Mouse (Mus musculus) layer of hippocampus, adult 8-10 months (tissue): ENCODE measurements at regions not wholly inside any gene's neighbourhood (a gene's known extent, or its start where the extent isn't known, plus 50 kb on each side); places are given as distances from the start of the nearest gene placed in this dataset.
"Not testable (repeated sequence)": the region's sequence is repeated elsewhere in the genome, so short reads cannot be mapped to it uniquely, and the experiment has no call there.

Experiments used
- DNase-seq, 2 experiments: peaks; one replicate each; pipeline ENCODE4 v3.0.0; 2022; ENCODE audit warnings: low spot score in 2 of 2

DNA sequence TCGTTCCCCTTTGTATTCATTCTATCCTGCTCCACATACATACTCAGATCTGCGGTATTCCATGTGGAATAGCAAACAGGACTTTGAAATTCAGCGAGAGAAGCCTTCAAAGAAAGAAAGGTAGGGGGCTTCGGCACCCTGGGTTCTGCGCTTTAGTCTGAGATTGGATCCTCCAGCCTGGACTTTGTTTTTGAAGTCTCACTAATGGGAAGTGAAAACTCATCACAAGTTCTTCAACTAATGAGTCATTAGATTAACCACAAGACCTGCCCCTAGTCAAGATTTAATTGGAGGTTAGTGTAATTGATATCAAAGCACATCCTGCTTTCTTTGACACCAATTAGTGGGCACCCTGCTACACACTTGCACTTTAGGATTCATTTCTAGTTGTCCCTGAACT, 492.5 kb upstream of the Zfp960 start:
- DNase-seq: no peak

DNA sequence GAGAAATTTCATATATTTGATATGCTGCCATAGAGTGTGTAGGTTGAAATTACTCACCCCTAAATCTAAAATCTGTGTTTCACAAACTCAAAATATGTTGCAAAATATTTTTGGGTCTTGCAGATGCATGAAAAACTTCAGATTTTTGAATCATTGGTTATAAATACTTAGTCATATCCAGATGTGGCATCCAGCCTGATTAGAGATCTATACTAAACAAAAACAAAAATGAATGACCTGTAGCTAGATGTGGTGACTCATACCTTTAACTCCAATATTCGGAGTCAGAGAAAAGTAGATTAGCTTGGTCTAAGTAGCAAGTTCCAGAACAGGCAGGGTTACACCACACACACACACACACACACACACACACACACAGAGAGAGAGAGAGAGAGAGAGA, 475.1 kb upstream of the Zfp960 start:
- DNase-seq: no peak

DNA sequence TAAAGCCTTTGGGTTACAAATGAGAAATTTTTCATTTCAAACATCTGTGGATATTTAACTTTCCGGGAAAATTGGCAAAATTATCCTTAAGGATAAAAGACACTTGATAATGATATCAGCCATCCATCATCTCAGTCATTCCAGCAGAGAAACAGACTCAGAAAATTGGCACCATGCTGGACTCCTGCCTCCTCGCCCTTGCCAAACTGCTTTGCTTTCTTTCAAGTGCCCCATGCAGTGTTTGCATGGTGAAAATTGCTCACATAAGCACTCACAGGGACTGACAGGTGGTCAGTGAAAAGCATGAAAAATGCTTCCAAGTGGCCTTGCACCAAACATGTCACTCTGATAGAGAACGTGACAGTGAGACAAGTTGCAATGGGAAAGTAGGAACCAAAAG, 464.2 kb upstream of the Zfp960 start:
- DNase-seq: no peak

DNA sequence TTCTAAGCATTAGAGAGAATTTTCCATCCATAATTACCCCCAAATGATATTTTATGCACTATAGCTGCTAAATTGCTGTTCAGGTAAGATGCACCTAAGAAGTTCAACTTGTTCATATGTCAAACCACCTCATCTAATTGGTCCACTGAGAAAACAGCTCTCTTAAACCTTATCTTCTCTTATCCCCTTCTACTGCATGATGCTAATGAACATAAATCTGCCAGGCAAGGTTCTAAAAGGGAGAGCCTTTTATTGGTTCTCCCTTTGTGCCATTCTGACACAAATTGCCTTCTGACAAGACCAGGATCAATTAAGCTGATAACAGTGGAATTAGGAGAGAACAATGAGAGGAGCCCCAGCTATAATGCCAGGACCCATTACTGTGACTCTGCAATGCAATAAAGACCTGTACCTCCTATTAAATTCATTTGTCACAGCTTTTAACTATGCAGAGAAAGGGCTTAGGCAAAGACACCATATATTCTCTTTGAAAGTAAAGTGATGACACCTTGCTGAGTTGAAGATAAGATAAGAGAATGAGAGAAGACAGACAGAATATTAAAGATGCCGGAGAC, 451.4 kb upstream of the Zfp960 start:
- no peak for DNase-seq

DNA sequence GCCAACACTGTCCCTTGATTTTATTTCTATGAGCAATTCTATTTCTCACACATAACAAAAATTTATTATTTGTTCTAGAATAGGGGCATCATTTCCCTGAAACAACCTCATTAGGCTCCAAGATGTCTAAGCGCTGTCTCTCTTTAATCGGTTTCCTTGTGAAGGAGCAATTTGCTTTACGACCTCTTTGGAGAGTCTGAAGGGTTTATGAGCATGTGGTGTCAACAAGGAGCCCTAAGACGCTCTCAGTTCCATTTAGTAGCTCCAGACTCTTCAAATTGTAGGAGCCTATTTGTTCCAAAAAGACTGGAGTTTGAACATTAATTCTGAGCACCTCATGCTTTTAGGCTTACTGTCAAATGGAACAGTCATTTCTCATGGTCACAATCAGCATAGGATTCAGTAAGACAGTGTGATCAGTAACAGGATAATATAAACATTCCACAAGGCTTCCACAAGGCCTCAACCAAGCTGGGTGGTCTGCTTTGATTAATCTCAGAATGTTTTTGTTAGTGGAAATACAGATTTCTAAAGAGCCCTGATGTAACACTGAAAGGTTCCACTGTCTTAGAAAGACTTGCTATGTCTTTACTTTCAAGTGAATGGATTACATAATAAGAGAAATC, 441.9 kb upstream of the Zfp960 start:
- DNase-seq: no peak

DNA sequence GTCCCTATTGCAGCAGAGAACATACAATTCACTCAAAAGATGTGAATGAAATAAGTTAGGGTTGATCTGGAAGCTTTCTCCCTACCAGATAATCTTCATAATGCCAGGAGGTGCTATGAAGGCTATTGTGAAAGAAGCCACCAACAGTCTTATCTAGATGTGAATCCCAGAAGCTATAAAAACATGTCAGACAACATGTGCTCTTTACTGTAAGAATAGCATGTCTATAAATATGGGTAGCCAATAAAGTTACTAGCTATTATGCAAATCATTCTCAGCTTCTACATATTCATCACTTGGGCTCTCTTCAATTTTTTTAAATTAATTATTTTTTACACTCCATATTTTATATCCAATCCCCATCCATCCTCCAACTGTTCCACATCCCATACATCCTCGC, 434.1 kb upstream of the Zfp960 start:
- no peak for DNase-seq

DNA sequence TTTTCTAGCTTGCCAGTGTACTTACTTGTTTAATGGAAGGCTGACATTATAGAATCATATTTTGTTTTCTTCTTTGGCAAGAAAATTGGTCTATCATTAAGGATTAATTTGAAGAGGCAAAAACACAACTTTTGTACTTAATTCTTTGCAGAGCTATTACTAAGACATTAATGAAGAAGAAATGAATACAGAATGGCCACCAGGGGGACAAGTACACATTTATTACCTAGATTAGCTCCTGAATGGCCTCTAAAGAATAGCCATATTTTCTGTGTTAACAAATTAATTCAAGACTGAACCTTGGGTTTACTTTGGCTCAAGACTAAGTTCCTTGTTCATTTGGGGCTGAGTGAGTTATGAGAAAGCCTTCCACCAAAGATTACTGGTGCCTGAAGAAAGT, 430.5 kb upstream of the Zfp960 start:
- DNase-seq: no peak

DNA sequence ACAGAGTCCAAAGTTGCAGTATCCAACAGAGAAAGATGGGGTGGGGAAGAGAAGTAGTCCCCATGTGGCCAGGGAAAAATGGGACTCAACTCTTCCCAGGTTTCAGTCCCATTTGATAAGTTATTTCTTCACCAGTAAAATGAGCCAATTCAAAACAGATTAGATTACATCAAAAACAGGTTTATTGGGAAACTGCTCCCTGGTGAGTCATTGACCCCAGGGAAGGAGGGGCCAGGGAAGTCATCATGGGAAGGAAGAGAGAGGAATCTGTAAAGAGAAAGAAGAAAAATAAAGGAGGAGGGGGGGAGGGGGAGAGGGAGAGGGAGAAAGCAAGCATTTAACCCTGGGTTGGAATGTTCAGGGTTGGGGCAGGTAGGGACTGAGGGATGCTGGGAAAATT, 426.4 kb upstream of the Zfp960 start:
- no peak for DNase-seq

DNA sequence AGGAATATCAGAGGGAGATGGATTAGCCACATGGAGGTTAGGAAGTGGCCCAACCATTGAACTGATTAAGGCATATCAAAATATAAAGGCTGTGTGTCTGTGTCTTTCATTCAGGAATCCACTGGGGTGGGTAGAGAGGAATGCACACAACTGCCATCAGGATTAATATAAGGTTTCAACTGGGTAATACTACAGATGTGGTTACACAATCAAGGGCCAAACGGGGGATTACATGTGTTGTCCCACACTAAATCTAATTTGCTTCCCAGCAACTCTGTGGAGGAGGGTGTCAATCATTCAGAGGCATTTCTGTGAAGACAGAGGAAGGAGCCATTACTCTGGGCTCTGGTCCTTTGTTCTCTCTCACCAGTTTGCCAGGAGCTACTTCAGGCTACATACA, 416.0 kb upstream of the Zfp960 start:
- no peak for DNase-seq

DNA sequence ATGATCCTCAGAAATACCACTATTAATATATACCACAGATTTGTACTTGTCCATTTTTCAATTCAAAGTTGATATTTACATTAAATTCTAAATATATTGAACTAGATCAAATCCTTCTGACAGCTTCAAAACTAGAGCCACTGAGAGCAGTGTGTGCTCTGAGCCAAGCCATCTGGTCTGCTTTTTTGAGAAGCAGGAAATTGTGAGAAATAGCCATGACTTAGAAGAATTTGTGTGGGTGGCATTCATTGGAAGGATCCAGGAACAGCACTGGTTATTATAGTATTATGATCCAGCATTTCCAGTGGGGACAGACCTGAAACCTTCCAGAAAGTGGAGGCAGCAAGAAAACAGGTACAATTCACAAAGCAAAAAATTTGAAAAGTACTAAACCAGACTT, 398.7 kb upstream of the Zfp960 start:
- DNase-seq: peak; percentile 3 to 12

DNA sequence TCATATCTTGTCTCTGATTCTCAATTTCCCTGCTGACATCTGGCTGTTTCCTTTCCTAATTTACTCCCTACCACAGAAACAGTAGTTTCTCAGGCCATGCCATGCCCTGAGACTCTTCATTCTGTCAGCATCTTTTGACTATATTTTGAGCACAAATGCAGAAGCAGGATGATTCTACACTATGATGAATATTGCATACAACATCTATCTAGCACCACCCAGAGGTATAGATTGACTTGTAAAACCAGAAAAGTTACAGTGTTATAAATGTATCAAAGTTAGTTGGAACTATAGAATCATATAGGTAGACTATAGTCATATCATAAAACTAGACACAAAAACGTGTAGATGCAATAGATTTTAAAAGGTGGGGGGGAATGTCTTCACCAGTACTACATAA, 396.3 kb upstream of the Zfp960 start:
- no peak for DNase-seq

DNA sequence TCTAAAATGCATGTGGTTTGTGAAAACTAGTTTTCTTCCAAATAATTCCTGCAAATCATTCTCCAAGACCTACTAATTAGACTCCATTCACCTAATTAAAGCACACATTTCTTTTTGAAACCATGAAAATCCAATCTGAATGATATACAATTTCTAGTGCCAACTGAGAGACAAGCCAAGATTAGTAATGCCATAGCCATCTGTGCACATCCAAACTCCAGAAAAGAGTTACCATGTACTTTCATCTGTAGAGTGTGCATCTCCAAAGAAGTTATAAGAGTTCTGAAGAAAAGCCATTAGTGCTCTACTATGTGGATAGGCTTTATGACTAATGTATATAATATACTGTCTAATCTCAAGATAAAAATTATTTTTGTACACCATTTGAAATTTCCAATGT, 359.7 kb upstream of the Zfp960 start:
- peak; percentile 2 to 4 for DNase-seq

DNA sequence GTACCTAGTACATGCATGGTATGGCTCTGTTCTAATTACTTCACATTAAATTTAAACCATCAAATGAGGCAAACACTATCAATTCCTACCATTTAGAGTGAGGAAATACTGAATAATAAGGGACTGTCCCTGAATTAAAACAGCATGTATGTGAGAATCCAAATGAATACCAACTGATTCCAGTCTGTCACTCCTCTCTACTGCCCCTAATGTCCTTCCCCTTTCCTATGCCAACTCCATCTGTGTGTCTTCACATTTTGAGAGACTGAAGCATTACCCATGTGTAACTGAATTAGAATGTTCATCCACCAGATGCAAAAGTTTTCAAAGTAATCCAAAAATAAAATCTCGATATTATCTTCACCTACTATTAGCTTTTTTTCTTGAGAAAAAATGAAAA, 358.0 kb upstream of the Zfp960 start:
- no peak for DNase-seq

DNA sequence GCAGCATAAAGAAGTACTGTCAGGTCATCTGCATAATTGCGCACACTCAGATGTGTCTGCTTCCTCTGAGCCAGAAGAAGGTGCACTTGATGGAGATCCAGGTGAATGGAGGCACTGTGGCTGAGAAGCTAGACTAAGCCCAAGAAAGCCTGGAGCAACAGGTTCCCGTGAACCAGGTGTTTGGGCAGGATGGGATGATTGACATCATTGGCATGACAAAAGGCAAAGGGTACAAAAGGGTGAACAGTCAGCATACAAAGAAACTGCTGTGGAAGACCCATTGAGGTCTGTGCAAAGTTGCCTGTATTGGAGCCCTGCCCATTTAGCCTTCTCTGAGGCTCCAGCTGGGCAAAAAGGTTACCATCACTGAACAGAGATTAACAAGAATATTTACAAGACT, 337.0 kb upstream of the Zfp960 start:
- DNase-seq: no peak

DNA sequence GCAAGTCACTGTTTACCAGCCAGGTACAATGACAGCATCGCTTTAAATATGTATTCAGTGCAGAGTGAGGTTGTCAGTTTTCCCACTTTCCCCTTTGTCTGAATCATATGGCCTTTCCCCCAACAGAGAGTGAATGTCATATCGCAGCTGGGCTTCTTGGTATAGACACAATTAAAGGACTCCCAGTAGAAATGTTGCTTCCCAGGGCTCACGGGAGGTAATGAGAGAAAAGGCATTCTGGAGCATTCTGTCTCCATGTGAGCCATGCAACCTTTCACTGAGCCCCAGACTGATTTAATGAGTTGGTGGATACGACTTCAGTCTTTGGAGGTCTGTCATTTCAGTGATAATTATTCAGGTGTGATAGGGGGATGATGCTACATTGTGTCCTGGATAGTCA, 310.8 kb upstream of the Zfp960 start:
- DNase-seq: no peak

DNA sequence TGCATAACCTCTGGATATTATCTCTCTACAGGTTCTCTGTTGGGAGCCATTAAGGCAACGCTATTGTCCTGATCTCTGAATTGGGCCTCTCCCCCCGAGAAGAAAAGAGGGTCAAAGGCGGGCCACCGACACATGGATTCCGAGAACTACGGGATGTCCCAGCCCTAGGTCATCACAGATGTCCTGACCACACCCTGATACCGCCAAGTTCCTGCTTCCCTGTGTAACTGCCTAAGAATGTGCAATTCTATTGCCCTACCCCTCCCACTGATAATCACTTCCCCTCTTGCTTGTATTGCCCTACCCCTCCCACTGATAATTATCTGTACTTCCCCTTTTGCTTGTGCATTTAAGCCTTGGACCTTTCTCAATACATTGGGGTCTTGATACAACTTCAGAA, 293.3 kb upstream of the Zfp960 start:
- not testable (repeated sequence) for DNase-seq

DNA sequence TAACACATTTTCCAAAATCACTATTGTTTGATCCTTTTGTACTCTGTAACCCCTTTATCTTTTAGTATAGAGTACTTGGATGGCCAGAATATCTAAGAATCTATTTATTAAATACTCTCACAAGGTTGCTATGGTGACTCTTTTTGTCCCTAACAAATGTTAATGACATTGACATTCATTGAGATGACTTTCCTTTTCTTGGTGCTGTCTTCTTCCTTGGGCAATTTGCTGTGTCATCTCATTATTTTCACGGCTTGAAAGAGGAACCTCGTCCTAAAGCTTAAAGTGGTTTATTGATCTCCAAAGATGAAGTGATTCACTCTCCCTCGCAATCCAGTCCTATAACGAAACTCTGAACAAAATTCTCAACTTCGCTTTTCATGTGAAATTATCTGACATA, 265.6 kb upstream of the Zfp960 start:
- DNase-seq: no peak

DNA sequence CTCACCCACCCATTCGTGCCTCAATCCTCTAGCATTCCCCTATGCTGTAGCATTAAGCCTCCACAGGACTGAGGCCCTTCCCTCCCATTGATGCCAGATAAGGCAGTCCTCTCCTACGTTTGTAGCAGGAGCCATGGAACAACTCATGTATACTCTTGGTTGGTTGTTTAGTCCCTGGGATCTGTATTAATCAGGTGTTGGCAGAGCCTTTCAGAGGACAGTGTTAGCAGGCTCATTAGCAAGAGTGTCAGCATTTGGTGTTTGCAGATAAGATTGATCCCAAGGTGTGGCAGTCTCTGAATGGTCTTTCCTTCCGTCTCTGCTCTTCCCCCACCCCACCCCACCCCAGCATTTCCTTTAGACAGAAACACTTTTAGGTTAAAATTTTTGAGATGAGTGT, 258.9 kb upstream of the Zfp960 start:
- DNase-seq: no peak

DNA sequence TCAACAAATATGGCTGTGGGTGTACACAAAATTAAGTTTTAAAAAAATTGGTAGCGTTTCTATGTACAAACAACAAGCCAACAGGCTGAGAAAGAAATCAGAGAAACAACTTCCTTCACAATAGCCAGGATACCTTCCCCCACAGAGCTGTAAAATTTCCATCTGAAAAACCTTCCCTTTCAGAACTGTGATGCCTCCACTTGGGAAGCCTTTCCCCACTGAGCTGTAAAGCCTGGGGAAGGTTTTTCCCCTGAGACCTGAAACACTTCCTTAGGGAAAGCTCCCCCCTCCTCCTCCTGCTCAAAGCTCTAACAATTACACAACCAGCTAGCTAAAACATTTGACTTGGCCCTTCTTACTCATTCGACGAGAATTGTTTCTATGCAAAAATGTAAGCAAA, 245.5 kb upstream of the Zfp960 start:
- DNase-seq: no peak

DNA sequence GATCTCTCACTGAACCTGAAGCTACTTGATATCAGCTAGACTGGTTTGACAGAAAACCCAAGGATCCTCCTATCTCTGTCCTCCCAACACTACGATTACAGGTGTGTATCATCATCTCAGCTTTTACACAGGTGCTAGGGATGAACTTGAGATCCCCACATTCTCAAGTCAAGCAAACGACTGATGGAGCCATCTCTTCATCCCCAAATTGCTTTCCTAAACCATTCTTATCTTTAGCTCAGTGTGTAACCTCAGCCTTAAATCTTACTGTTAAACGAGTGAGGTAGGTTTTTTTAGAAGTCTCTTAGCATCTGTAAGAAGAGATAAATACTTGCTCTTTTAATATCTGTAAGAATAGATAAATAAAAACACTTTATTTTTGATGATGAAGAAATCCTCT, 242.2 kb upstream of the Zfp960 start:
- DNase-seq: no peak

DNA sequence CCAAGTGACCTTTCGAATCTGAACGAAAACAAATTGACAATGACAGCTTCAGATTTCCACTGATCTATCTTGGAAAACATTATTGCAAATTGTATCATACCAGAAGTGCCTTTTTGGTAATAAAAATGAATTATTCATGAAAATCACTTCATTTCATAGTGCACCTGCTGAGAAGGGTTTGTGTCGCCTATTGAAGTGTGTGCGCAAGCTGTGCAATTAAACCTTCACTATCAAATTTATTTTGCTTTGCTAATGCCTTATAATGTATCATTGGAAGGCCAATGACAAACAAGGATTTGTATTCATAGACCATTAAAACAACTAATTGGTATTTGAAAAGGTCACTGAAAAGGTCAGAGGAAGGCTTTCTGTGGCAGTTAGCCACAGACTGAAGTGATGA, 224.8 kb upstream of the Zfp960 start:
- DNase-seq: no peak

DNA sequence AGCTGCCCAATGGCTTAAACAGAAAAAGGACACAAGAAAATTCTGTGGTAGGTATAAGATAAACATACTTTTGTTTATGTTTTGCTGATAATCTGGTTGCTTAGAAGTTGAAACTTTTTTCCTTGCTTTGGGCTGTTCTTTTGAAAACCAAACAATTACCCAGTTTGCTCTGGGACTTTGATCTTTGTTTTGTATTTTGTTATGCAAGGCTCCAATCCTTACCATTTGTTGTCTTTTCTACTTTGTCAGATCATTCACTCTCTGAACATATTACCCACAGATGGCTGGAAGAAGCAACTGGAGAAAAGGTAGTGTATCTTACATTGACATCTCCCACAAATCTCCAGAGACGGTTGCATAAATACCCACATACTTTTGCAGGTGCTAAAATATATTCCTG, 203.1 kb upstream of the Zfp960 start:
- DNase-seq: no peak

DNA sequence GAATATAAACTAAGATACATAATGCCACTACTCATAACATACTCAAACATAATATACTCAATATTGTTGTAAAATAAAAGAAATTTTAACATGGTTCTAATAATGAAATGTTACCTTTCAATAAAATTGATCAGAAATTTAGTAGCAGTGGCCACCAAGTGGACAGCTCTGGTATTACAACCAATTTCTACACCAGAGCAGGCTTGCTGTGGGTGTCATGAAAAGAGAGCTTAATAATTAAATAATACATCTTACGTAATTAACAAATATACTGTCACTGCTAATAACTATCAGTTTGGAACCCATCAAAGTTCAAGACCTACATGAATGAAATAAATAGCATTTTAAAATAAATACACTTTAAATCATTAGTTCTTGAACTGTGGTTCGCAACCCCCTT, 163.1 kb upstream of the Zfp960 start:
- DNase-seq: peak; percentile 10 to 57

DNA sequence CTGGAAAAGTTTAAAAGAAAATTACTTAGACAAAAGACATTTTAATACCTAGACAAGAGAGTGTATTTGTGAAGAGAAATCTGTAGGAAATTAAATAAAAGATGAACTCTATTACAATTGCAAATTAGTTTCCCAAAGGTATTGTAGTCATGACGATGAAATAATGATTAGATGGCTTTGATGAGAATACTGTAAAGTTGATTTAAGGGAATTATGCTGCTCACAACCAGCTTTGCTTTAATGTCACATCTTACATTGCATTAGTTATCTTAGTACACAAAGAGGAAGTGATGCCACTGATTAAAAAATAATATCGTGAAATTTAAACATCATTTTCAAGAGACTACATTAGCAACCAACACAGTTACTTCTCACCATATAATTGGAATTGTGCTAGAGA, 145.7 kb upstream of the Zfp960 start:
- no peak for DNase-seq
